Mouse (Mus musculus) gastrocnemius, adult 18-20 months (tissue): ENCODE measurements around the gene Baz1b. TPM values are rescaled to one million over a fixed set of nuclear protein-coding genes. Genes with fewer than 3 reads are reported as not detected.

Experiments
- DNase-seq: peaks from one replicate; pipeline ENCODE4 v3.0.0; 2021; ENCODE audit warnings: low spot score
- long read RNA-seq, 2 experiments: library from polyadenylated mRNA; stranded (forward); transcript quantifications; one replicate each; pipeline ENCODE4 v2.0.0; 2021
- total RNA-seq, 2 experiments: library from RNA; stranded (reverse); gene quantifications; 2 replicates each; pipeline ENCODE4 v1.2.3; 2021

Baz1b gene
- 10 to 100 TPM; 32.9 to 34.8 TPM for total RNA-seq
- long read RNA-seq, experiment 1, full-length matches to known transcripts, result 6 of 17 reads
- long read RNA-seq, experiment 1, partial matches to known transcripts, result 7 of 17 reads
- long read RNA-seq, experiment 1, other reads (novel, unspliced or antisense), result 4 of 17 reads
- long read RNA-seq, experiment 2, full-length matches to known transcripts, result 6 of 19 reads
- long read RNA-seq, experiment 2, partial matches to known transcripts, result 13 of 19 reads
- long read RNA-seq, experiment 2, other reads (novel, unspliced or antisense), result 0 of 19 reads

- DNase-seq, result peak; percentile 99
Measured at GRCm38 (mm10) chr5:135186621-135187348, at the start of gene Baz1b. TSS of gene Baz1b (plus strand) at chr5:135187264.

- no peak for DNase-seq
Measured at GRCm38 (mm10) chr5:135139881-135140280, 47.2 kb upstream of the Baz1b start.

- DNase-seq, result no peak
Measured at GRCm38 (mm10) chr5:135144469-135144868, 42.6 kb upstream of the Baz1b start.

GRCm38 (mm10) chr5:135145532-135145931, 41.5 kb upstream of the Baz1b start:
- DNase-seq, result no peak

- DNase-seq, result no peak
Measured at GRCm38 (mm10) chr5:135145955-135146354, 41.1 kb upstream of the Baz1b start.

GRCm38 (mm10) chr5:135148715-135149052, 38.4 kb upstream of the Baz1b start:
- no peak for DNase-seq

GRCm38 (mm10) chr5:135149053-135149819, 37.8 kb upstream of the Baz1b start, which contains the start of gene Tbl2:
TSS of gene Tbl2 (plus strand) at chr5:135149657.
- peak; percentile 99 for DNase-seq

GRCm38 (mm10) chr5:135149820-135150178, 37.3 kb upstream of the Baz1b start:
- no peak for DNase-seq

- DNase-seq, result no peak
Measured at GRCm38 (mm10) chr5:135156496-135156895, 30.6 kb upstream of the Baz1b start.

GRCm38 (mm10) chr5:135161221-135161620, 25.8 kb upstream of the Baz1b start:
- peak; percentile 58 for DNase-seq

- no peak for DNase-seq
Measured at GRCm38 (mm10) chr5:135161650-135162049, 25.4 kb upstream of the Baz1b start.

GRCm38 (mm10) chr5:135162361-135162760, 24.7 kb upstream of the Baz1b start:
- DNase-seq, result no peak

- DNase-seq, result no peak
Measured at GRCm38 (mm10) chr5:135162821-135163220, 24.2 kb upstream of the Baz1b start.

- DNase-seq, result no peak
Measured at GRCm38 (mm10) chr5:135166909-135167308, 20.2 kb upstream of the Baz1b start.

GRCm38 (mm10) chr5:135167469-135167868, 19.6 kb upstream of the Baz1b start:
- DNase-seq, result no peak

GRCm38 (mm10) chr5:135168063-135169062, 18.7 kb upstream of the Baz1b start, which contains the start of gene Bcl7b:
TSS of gene Bcl7b (plus strand) at chr5:135168283.
- DNase-seq, result peak; percentile 97

GRCm38 (mm10) chr5:135169479-135169878, 17.6 kb upstream of the Baz1b start:
- no peak for DNase-seq

GRCm38 (mm10) chr5:135171688-135172220, 15.3 kb upstream of the Baz1b start:
- no peak for DNase-seq

- no peak for DNase-seq
Measured at GRCm38 (mm10) chr5:135172986-135173385, 14.1 kb upstream of the Baz1b start.

GRCm38 (mm10) chr5:135175086-135175485, 12.0 kb upstream of the Baz1b start:
- no peak for DNase-seq

GRCm38 (mm10) chr5:135178523-135178922, 8.5 kb upstream of the Baz1b start:
- DNase-seq, result no peak
